Mouse (Mus musculus) heart, postnatal 0 days (tissue): Measurements from ENCODE around the gene Usp36. TPM values are rescaled to one million over a fixed set of nuclear protein-coding genes. Genes with fewer than 3 reads are reported as not detected.

Experiments used
- ATAC-seq: fragments of 200-750 bp; cut with Nextera tagmentation; 2 replicates; pipeline ENCODE4 v1.8.0; 2017; ENCODE audit warnings: low read depth, moderate number of reproducible peaks, moderate library complexity; ENCODE audit not compliant: insufficient read depth
- DNase-seq: peaks from one replicate; pipeline ENCODE4 v3.0.0-alpha.2; 2016; ENCODE audit warnings: low spot score
- H3K27ac ChIP-seq: fragments of 300-500 bp; sonication (generic); 2 replicates; pipeline ENCODE4 v1.5.1; 2014; ENCODE audit warnings: low read depth, mild to moderate bottlenecking
- H3K27me3 ChIP-seq: fragments of 300-500 bp; sonication (generic); 2 replicates; pipeline ENCODE4 v1.6.1; 2014; ENCODE audit warnings: low read length, mixed read lengths; ENCODE audit not compliant: control insufficient read depth, insufficient read depth
- H3K36me3 ChIP-seq: fragments of 300-500 bp; sonication (generic); replicated peaks from 2 replicates; pipeline ENCODE4 v1.6.1; 2014; ENCODE audit warnings: low read length, mixed read lengths; ENCODE audit not compliant: control insufficient read depth, insufficient read depth
- H3K4me1 ChIP-seq: fragments of 300-500 bp; sonication (generic); 2 replicates; pipeline ENCODE4 v1.6.1; 2014; ENCODE audit warnings: antibody characterized with exemption; ENCODE audit not compliant: control insufficient read depth, insufficient read depth
- H3K4me2 ChIP-seq: fragments of 300-500 bp; sonication (generic); 2 replicates; pipeline ENCODE4 v1.6.1; 2014; ENCODE audit warnings: low read depth, mild to moderate bottlenecking, low read length, moderate library complexity
- H3K4me3 ChIP-seq: fragments of 300-500 bp; sonication (generic); 2 replicates; pipeline ENCODE4 v1.5.1; 2014; ENCODE audit warnings: low read depth, low read length
- H3K9ac ChIP-seq: fragments of 300-500 bp; sonication (generic); replicated peaks from 2 replicates; pipeline ENCODE4 v1.6.1; 2014; ENCODE audit warnings: low read depth, low read length, mixed read lengths
- H3K9me3 ChIP-seq: fragments of 300-500 bp; sonication (generic); replicated peaks from 2 replicates; pipeline ENCODE4 v1.6.1; 2016; ENCODE audit warnings: low read length; ENCODE audit not compliant: control insufficient read depth
- CTCF ChIP-seq: IDR thresholded peaks from 2 replicates; pipeline ENCODE4 v1.5.1; 2016; ENCODE audit warnings: antibody characterized with exemption, control low read depth, low read depth
- EP300 ChIP-seq: IDR thresholded peaks from 2 replicates; pipeline ENCODE4 v1.6.1; 2016; ENCODE audit warnings: antibody characterized with exemption, low read depth
- WGBS: fragments of 180-500 bp; shearing (Covaris S2); extraction: QIAGEN DNeasy Blood & Tissue Kit; methylation state at CpG from one replicate; pipeline ENCODE4 v1.1.7; 2014; 5-methylcytosine and 5-hydroxymethylcytosine counted together
- polyA plus RNA-seq: library from polyadenylated mRNA; unstranded; fragments of >200 nt; fragmentation: Nextera tagmentation; extraction: Ambion mirVana; gene quantifications from 2 replicates; pipeline ENCODE4 v1.2.1, GENCODE M21; 2015
- total RNA-seq: library from RNA; depleted of rRNA; stranded (reverse); fragments of >200 nt; gene quantifications from 2 replicates; pipeline ENCODE4 v1.2.3, GENCODE M21; 2014; ENCODE audit warnings: low replicate concordance

Gene Usp36
- total and polyA plus RNA-seq, 2 experiments from 2014 or later: 6.6 to 10.4 TPM

- ATAC-seq (no peak), DNase-seq (no peak)
- Histone ChIP-seq H3K4me3 (no peak overlapping the region), H3K4me1 (peaks cover 14% of the 10 kb centered on the region), H3K36me3 (peaks cover 57% of the 10 kb centered on the region), H3K27ac (no peak overlapping the region), H3K9me3 (no peaks in the 10 kb centered on the region), H3K27me3 (no peaks in the 10 kb centered on the region), H3K9ac (no peak overlapping the region), H3K4me2 (no peak overlapping the region)
- WGBS: 92% methylated on average over 9 of the region's 9 CpGs
- TF ChIP-seq EP300: no peak
- no peak for TF ChIP-seq CTCF
These were observed 3.6 kb downstream of the Usp36 start for GRCm38 (mm10) chr11:118286434-118286833.

- 66% methylated on average over 13 of the region's 13 CpGs for WGBS
- no peak for DNase-seq
- H3K4me1 ChIP-seq: peaks cover 14% of the 10 kb centered on the region
- H3K36me3 ChIP-seq: peaks cover 61% of the 10 kb centered on the region
- no peaks in the 10 kb centered on the region for H3K27me3 ChIP-seq
- H3K4me2 ChIP-seq: no peak overlapping the region
- no peak overlapping the region for H3K4me3 ChIP-seq
- no peaks in the 10 kb centered on the region for H3K9me3 ChIP-seq
- no peak for TF ChIP-seq CTCF
- TF ChIP-seq EP300: no peak
- no peak for ATAC-seq
- H3K9ac ChIP-seq: no peak overlapping the region; the same call in 1 of the 2 replicates
- no peak overlapping the region for H3K27ac ChIP-seq
These were observed 4.3 kb downstream of the Usp36 start for GRCm38 (mm10) chr11:118285791-118286190.

GRCm38 (mm10) chr11:118280218-118280617 is 9.8 kb downstream of the Usp36 start:
- no peak overlapping the region for H3K9ac ChIP-seq
- no peak overlapping the region for H3K4me2 ChIP-seq
- 86% methylated on average over 3 of the region's 3 CpGs for WGBS
- H3K4me3 ChIP-seq: no peak overlapping the region
- H3K4me1 ChIP-seq: no peaks in the 10 kb centered on the region
- no peaks in the 10 kb centered on the region for H3K27me3 ChIP-seq
- no peaks in the 10 kb centered on the region for H3K9me3 ChIP-seq
- TF ChIP-seq CTCF: no peak
- TF ChIP-seq EP300: no peak
- H3K27ac ChIP-seq: no peak overlapping the region
- DNase-seq (no peak), ATAC-seq (no peak)
- peaks cover 83% of the 10 kb centered on the region for H3K36me3 ChIP-seq

GRCm38 (mm10) chr11:118276328-118276727 is 13.7 kb downstream of the Usp36 start:
- TF ChIP-seq CTCF (no peak), EP300 (no peak)
- DNase-seq: no peak

GRCm38 (mm10) chr11:118275092-118275491 is 15.0 kb downstream of the Usp36 start:
- Histone ChIP-seq H3K4me1 (no peaks in the 10 kb centered on the region), H3K9me3 (no peaks in the 10 kb centered on the region), H3K4me2 (no peak overlapping the region), H3K4me3 (no peak overlapping the region), H3K27me3 (no peaks in the 10 kb centered on the region), H3K9ac (no peak overlapping the region), H3K27ac (no peak overlapping the region), H3K36me3 (peaks cover 93% of the 10 kb centered on the region)
- ATAC-seq (no peak), DNase-seq (no peak)
- TF ChIP-seq CTCF (no peak), EP300 (no peak)
- WGBS: 91% methylated on average over 9 of the region's 9 CpGs

More at GRCm38 (mm10) chr11:118276328-118276727, 13.7 kb downstream of the Usp36 start:
- Histone ChIP-seq H3K4me3 (no peak overlapping the region), H3K4me2 (no peak overlapping the region), H3K27me3 (no peaks in the 10 kb centered on the region), H3K9me3 (no peaks in the 10 kb centered on the region), H3K27ac (no peak overlapping the region), H3K36me3 (peaks cover 84% of the 10 kb centered on the region), H3K9ac (no peak overlapping the region), H3K4me1 (no peaks in the 10 kb centered on the region)
- no peak for ATAC-seq
- 73% methylated on average over 7 of the region's 7 CpGs for WGBS

- no peak for TF ChIP-seq EP300
- no peak for TF ChIP-seq CTCF
- Histone ChIP-seq H3K27me3 (no peaks in the 10 kb centered on the region), H3K9me3 (no peaks in the 10 kb centered on the region), H3K4me1 (no peaks in the 10 kb centered on the region), H3K27ac (no peak overlapping the region), H3K9ac (no peak overlapping the region), H3K36me3 (peaks cover 96% of the 10 kb centered on the region), H3K4me3 (no peak overlapping the region), H3K4me2 (no peak overlapping the region)
- ATAC-seq: no peak
- WGBS: 93% methylated on average over 3 of the region's 3 CpGs
- no peak for DNase-seq
These were observed 20.2 kb downstream of the Usp36 start for GRCm38 (mm10) chr11:118269827-118270226.
